Mouse (Mus musculus) right cerebral cortex, adult 2 months (tissue): ENCODE results near the gene Ccdc146.
"Not testable (repeated sequence)": the region's sequence is repeated elsewhere in the genome, so short reads cannot be mapped to it uniquely, and the experiment has no call there.

Experiments
- DNase-seq, 2 experiments: peaks; one replicate each; pipeline ENCODE4 v3.0.0; 2021 to 2022; ENCODE audit warnings: low spot score in 2 of 2

Ccdc146 gene

DNA sequence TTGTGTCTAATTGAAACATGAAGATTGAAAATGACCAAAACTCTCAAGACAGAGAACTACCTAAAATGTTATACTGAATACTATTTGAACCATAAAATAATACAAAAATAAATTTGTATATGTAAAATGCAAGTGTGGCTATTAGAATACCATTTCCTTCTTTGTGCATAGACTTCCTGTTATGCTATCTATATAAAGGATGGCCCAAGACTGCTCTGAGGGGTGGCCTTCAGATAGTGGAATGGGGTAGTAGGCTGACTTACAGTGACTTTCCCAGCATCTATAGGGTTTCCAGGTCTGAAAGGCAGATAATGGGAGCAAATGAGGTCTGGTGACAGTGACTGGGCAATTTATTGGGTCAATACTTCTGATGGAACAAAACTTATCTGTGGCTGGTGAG, 37.1 kb downstream of the Ccdc146 start:
- DNase-seq = no peak

- no peak for DNase-seq
These were observed 38.0 kb downstream of the Ccdc146 start for GRCm38 (mm10) chr5:21386432-21386831.

- no peak for DNase-seq
These were observed 39.5 kb downstream of the Ccdc146 start for GRCm38 (mm10) chr5:21384976-21385375.

DNA sequence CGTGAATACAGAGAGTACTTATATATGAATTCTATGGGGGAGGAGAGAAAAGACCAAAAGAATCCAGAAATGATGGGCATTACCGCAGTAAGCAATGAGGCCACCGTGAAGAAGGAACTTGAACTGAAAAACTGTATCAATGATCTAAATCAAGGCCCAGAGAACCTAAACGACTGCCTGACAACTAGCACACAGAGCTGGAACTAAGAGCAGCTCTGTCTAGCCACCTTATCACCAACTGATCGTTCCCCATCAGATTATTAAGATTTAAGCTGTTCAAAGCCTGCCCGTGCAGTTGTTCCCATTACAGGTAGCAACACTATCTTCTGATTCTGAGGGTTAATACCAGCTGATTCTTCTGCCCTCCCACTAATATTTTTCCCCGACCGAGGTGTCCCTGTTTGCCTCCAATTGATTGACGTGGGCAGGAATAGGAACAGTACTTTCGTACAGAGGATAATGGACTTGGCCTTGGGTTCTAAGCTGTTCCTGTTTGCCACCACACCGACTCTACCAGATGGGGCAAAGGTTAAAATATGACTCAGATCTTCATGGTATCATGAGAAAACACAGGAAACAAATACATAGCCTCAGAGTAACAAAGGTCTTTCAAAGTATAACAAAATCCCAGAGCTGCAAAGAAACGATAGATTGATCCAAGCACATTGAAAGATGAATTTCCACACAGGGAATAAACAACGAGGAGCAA, 40.1 kb downstream of the Ccdc146 start:
- no peak for DNase-seq

DNA sequence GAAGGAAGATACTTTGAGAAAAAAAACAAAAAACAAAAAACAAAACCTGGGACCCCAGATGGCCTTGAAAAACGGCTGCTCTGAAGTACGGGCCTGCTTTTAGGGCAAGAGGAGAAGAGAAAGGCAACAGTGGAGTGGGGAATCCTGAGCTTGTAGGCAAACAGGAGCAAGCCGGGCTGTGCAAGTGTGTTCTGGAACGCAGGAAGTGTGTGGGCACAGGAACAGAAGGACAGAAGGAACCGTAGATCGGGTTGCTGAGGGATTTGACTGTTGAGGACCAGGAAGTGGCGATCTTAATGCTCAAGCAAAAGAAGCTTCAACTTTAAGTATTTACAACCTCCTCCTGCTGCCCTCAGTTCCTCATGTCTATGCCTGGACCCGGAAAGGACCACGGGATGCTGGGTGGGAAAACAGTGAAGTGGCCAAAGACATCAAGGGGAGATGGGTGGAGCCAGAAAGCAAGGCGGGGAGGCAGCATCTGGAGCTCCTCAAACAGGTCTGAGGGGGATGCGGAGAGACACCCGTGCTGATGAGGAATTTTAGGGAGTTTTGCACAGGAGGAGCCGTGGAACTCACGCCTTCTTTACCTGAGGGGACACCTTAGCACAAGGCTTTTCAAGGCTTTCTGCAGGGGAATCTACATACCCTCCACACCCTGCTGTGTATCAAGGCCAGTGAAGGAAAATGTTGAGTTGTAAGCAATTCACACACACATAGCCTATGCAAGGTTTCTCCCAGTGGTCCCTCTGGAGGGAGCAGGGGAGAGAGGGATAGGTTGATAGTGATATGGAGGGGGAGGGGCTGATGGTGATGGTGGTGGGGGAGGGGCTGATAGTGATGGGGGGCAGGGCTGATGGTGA, 40.9 kb downstream of the Ccdc146 start:
- peak in 1 of 2 experiments; percentile 8 for DNase-seq

DNA sequence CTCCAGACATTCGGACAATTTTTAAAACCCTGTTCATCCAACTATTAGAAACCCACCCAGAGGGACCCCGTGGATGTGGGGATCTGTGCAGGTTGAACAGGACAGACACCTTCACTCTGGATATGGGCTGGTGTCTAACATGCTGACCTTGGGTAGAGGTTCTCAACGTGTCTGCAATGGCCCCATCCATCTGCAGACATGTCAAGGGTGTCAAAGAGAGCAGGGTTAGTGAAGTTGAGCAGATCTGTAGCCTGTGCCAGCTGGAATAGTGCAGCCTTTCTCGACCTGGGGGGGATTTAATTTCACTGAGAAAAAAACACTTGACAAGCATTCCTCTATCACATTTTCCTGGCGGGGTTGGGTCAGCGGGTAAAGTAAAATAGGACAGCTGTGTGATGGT, 41.8 kb downstream of the Ccdc146 start:
- DNase-seq = no peak

DNA sequence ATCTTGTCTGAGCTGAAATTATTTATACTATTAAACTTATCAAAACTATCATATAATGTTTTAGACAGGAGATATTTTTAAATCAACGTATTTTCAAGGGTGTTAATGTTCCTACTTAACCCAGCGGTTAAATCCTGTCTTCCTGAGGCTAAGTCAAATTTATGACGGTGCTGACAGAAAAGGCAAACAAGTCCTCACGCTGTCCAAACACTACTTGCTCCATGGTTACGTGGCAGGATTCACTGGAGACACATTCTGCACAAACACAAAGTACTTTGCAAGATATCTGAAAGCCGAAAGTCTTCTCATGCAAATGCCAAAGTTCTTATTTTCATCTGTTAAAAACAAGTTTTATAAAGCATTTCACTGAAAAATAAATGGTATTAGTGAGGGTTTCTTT, 42.5 kb downstream of the Ccdc146 start:
- no peak for DNase-seq

- DNase-seq = no peak
These were observed 46.1 kb downstream of the Ccdc146 start for GRCm38 (mm10) chr5:21378397-21378796.

DNA sequence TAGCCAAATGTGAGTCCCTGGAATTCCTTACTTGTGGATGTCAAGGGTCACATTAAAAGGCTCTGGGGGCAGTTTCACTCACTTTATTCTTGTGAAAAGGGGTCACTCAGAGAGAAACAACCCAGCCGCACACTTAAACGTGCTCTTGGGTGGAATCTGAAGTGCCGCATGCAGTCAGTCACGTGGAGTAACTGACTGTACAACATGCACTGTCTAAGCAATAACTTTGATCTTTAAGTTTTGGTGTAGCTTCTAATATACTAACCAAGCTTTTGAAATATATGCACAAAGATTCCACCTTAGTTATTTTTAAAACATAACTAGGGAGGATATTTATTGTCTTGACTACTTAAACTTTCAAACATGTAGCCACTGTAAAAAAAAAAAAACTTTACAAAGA, 47.5 kb downstream of the Ccdc146 start:
- no peak for DNase-seq

DNA sequence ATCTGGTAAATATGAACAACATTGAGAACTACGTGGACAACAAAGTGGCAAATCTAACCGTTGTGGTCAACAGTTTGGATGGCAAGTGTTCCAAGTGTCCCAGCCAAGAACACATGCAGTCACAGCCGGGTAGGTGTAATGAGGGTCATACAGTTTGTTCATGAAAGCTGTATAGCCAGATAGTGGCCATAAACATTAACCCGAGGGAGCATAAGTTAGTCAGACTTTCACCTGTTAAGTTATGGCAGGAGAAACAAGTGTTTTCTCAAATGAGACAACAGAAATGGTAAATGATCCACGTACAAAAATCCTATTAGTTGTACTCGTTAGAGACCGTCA, 51.3 kb downstream of the Ccdc146 start:
- no peak for DNase-seq

DNA sequence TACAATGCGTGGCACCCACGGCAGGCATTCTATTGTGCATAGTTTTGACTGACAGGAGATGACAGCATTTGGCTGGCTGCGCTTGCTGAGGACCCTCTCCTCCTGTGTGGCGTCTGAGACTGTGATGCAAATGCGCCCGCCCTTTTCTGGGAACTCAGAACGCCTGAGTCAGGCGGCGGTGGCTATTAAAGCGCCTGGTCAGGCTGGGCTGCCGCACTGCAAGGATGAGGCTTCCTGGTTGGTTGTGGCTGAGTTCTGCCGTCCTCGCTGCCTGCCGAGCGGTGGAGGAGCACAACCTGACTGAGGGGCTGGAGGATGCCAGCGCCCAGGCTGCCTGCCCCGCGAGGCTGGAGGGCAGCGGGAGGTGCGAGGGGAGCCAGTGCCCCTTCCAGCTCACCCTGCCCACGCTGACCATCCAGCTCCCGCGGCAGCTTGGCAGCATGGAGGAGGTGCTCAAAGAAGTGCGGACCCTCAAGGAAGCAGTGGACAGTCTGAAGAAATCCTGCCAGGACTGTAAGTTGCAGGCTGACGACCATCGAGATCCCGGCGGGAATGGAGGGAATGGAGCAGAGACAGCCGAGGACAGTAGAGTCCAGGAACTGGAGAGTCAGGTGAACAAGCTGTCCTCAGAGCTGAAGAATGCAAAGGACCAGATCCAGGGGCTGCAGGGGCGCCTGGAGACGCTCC, 51.8 kb downstream of the Ccdc146 start, which contains the start of gene Fgl2:
TSS of gene Fgl2 (plus strand) at position 150 of the 687 bp plus-strand sequence.
- DNase-seq = peak; percentile 34 to 39

DNA sequence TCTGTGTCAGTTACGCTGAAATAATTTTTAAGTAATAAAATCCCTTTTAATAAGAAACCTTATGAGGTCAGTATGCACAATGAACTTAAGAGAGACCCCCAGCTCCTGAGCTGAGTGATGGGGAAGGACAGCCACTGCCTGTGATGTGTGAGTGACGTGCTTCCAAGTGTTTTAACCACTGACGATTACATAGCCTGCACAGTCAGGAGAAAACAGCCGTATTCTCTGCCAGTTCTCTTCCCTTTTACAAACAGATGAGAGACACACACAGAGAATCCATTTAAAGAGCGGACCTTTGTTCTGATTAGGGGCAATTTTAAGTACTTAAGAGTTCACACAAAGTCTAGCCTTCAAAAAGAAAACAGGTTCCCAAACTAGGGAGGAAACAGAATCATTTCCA, 52.6 kb downstream of the Ccdc146 start:
- DNase-seq = no peak

GRCm38 (mm10) chr5:21370218-21370947, 54.1 kb downstream of the Ccdc146 start:
- no peak for DNase-seq

GRCm38 (mm10) chr5:21367514-21367913, 57.0 kb downstream of the Ccdc146 start:
- DNase-seq = no peak

- DNase-seq = no peak
These were observed 58.0 kb downstream of the Ccdc146 start for GRCm38 (mm10) chr5:21366338-21367053.

DNA sequence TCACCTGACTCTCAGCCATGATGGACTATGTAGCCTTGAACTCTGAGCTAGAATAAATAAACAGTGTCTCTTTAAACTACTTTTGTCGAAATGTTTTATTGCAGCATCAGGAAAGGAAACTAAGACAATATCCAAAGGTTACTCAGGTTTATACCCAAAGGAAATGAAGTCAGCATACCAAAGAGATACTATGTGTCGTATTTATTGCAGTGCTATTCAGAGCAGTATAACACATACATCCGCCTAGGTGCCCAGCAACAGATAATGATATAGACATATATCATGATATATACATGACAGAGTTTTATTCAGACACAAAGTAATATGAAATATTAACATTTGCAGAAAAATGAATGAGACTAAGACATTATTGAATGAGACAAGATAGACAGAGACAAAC, 61.1 kb downstream of the Ccdc146 start:
- DNase-seq = no peak

DNA sequence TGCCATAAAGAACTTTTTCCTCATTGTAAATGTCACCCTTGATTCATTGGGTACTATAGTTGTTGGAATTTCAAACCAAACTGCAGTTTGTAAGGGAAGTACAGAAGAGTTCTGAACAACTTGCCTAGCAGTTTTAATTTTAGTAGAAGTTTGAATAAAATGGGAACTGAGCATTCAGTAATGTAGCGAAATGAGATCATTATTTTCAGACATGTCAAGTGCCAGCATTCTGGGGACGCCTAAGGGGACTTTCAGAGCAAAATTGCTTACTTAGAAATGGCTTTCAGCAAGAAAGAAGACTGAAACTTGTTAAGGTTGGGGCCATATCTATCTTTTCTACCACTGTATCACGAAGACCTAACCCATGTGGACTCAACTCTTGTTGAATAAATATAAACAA, 65.8 kb downstream of the Ccdc146 start:
- DNase-seq = no peak

GRCm38 (mm10) chr5:21351678-21352077, 72.8 kb downstream of the Ccdc146 start:
- DNase-seq = no peak

DNA sequence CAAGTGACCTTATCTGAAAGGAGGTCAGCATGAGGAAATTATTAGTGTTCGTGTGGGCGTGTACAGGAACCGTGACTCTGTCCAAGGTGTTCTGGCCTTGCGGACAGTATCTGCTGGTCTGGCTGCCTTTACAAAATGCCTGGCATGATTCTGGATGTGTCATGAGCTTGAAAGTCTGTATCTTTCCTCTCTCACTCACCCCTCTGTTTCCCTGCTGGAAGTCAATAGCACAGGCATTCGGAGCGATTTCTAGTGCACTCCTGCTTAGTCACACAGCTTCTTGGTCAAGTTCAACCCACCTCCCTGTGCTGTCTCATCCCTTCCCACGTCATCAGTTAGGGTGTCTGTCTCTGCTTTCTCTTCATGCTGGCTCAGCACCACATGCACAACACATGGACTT, 76.1 kb downstream of the Ccdc146 start:
- no peak for DNase-seq

DNA sequence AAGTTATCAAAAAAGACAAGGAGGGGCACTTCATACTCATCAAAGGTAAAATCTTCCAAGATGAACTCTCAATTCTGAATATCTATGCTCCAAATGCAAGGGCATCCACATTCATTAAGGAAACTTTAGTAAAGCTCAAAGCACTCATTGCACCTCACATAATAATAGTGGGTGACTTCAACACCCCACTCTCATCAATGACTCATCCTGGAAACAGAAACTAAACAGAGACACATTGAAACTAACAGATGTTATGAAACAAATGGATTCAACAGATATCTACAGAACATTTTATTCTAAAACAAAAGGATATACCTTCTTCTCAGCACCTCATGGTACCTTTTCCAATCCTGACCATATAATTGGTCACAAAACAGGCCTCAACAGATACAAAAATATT, 82.2 kb downstream of the Ccdc146 start:
- not testable (repeated sequence) for DNase-seq

DNA sequence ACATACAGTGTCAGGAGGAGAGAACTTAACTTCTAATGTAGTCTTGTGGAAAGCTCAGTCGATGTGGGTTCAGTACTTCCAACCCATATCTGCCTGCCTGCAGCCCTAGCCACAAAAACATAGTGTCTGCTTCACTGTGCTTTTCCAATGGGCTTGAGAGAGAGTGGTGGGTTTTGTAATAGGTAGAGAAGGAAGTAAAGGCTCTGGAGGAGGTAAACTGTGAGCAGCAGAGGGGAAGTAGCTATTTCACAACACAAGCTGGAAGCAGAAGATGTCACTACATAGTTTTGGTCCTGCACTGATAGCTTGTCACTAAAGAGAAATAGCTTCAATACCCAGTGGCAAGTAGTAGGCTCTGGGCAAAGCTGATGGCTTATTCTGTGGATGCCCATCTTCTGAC, 92.4 kb downstream of the Ccdc146 start:
- DNase-seq = no peak
